Mouse (Mus musculus) hindbrain, embryonic 15.5 days (tissue): ENCODE data around the gene Clec4n. TPM values are rescaled to one million over a fixed set of nuclear protein-coding genes. Genes with fewer than 3 reads are reported as not detected.

Experiments
- polyA plus RNA-seq: library from polyadenylated mRNA; unstranded; fragments of >200 nt; fragmentation: Nextera tagmentation; extraction: Ambion mirVana; gene quantifications from 2 replicates; pipeline ENCODE4 v1.2.1, GENCODE M21; 2015

Clec4n gene
- polyA plus RNA-seq, 1 experiment from 2014 or later: 1.2 TPM

Other genes starting within 250 kb of the Clec4n start
- not detected in 2 replicates for gene Clec4a4, start 239.5 kb upstream of the Clec4n start, polyA plus RNA-seq
- not detected in 2 replicates for gene Clec4b1, start 179.9 kb upstream of the Clec4n start, polyA plus RNA-seq
- 1.5 and 1.8 TPM in 2 replicates for gene Clec4a2, start 123.4 kb upstream of the Clec4n start, polyA plus RNA-seq
- gene Clec4b2, start 57.0 kb upstream of the Clec4n start, polyA plus RNA-seq: not detected in 2 replicates
- gene Clec4d, start 32.3 kb downstream of the Clec4n start, polyA plus RNA-seq: not detected in 2 replicates
- gene Clec4e, start 60.0 kb downstream of the Clec4n start, polyA plus RNA-seq: 0.08 and 0.13 TPM in 2 replicates
- not detected in 2 replicates for gene Vmn2r19, start 78.5 kb downstream of the Clec4n start, polyA plus RNA-seq
- gene Vmn2r20, start 188.3 kb downstream of the Clec4n start, polyA plus RNA-seq: not detected in 2 replicates